Mouse (Mus musculus): ENCODE measurements around the gene Capns1.

GRCm38 (mm10) chr7:30143170-30143554 lies 55.4 kb downstream of the Capns1 start:
- TF ChIP-seq POLR2A (IDR thresholded peaks at IDR 0.05; ENCODE audit: insufficient read depth, low read length) (no peak), CTCF (IDR thresholded peaks at IDR 0.05; ENCODE audit: low read depth, low read length) (no peak)
